Mouse (Mus musculus) monocyte, adult 2 months (primary cell): ENCODE data around the gene Acsl5.

Experiments used
- DNase-seq, 2 experiments: peaks; one replicate each; pipeline ENCODE4 v3.0.0; 2022; ENCODE audit warnings: low spot score in 2 of 2, low read depth in 1 of 2

The Acsl5 gene

GRCm38 (mm10) chr19:55239766-55240426, 11.8 kb upstream of the Acsl5 start:
- no peak for DNase-seq

- DNase-seq: no peak
Measured at GRCm38 (mm10) chr19:55241186-55241645, 10.5 kb upstream of the Acsl5 start, which contains the start of gene Gucy2g. Gene Gucy2g, minus strand, starts transcription at chr19:55241236.

- DNase-seq: no peak
Measured at GRCm38 (mm10) chr19:55244791-55245231, 6.9 kb upstream of the Acsl5 start.

GRCm38 (mm10) chr19:55247563-55247962, 4.2 kb upstream of the Acsl5 start:
- DNase-seq: no peak

GRCm38 (mm10) chr19:55247991-55248520, 3.7 kb upstream of the Acsl5 start:
- no peak for DNase-seq

- DNase-seq: no peak
Measured at GRCm38 (mm10) chr19:55250451-55250850, 1.3 kb upstream of the Acsl5 start.

- no peak for DNase-seq
Measured at GRCm38 (mm10) chr19:55253239-55253569, 1.5 kb downstream of the Acsl5 start.

GRCm38 (mm10) chr19:55253570-55254441, 2.1 kb downstream of the Acsl5 start:
- peak; percentile 33 to 64 for DNase-seq

GRCm38 (mm10) chr19:55254513-55255016, 2.8 kb downstream of the Acsl5 start:
- DNase-seq: no peak

- no peak for DNase-seq
Measured at GRCm38 (mm10) chr19:55256156-55256555, 4.4 kb downstream of the Acsl5 start.

GRCm38 (mm10) chr19:55257656-55258375, 6.1 kb downstream of the Acsl5 start:
- no peak for DNase-seq

- no peak for DNase-seq
Measured at GRCm38 (mm10) chr19:55258514-55258913, 6.8 kb downstream of the Acsl5 start.

- DNase-seq: no peak
Measured at GRCm38 (mm10) chr19:55260389-55261184, 8.8 kb downstream of the Acsl5 start.

- DNase-seq: no peak
Measured at GRCm38 (mm10) chr19:55265269-55265668, 13.5 kb downstream of the Acsl5 start.

- no peak for DNase-seq
Measured at GRCm38 (mm10) chr19:55266786-55267185, 15.0 kb downstream of the Acsl5 start.

GRCm38 (mm10) chr19:55268150-55268549, 16.4 kb downstream of the Acsl5 start:
- DNase-seq: no peak

- no peak for DNase-seq
Measured at GRCm38 (mm10) chr19:55269051-55269450, 17.3 kb downstream of the Acsl5 start.

GRCm38 (mm10) chr19:55271448-55271847, 19.7 kb downstream of the Acsl5 start:
- no peak for DNase-seq

- no peak for DNase-seq
Measured at GRCm38 (mm10) chr19:55273340-55273739, 21.6 kb downstream of the Acsl5 start.

GRCm38 (mm10) chr19:55276100-55276499, 24.4 kb downstream of the Acsl5 start:
- no peak for DNase-seq
